Mouse (Mus musculus): ENCODE data around the gene Ankrd11.

DNA sequence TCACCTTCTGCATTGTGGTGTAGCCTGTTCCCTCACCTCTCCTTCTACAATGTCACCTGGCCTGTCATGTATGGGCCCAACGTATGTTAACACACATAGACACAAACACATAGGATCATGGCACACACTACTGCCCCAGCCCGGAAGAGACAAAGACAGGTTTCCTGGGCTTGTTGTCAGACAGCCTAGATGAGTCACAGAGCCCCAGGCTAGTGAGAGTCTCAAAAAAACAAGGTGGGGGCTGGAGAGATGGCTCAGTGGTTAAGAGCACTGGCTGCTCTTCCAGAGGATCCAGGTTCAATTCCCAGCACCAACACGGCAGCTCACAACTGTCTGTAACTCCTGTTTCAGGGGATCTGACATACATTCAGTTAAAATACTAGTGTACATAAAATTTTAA, 163.8 kb downstream of the Ankrd11 start:
- TF ChIP-seq CTCF (IDR thresholded peaks at IDR 0.05 in 2 of 3, conservative IDR thresholded peaks at IDR 0.05 in 1 of 3; ENCODE audit: control insufficient read depth in 1 of 3, insufficient read depth in 1 of 3, low read depth in 2 of 3, low read length in 3 of 3, poor library complexity in 1 of 3, severe bottlenecking in 1 of 3) = no peak
- TF ChIP-seq KAT2A (conservative IDR thresholded peaks at IDR 0.05; ENCODE audit: low read depth, low read length) = no peak
- no peak for TF ChIP-seq POLR2A (IDR thresholded peaks at IDR 0.05; ENCODE audit: control insufficient read depth in 1 of 2, insufficient read depth in 1 of 2, low read depth in 1 of 2, low read length in 2 of 2, poor library complexity in 1 of 2)
- TF ChIP-seq POLR2AphosphoS2 (IDR thresholded peaks at IDR 0.05; ENCODE audit: low read length) = no peak
- no peak for TF ChIP-seq ELF1 (IDR thresholded peaks at IDR 0.05; ENCODE audit: low read depth, low read length)
- TF ChIP-seq TCF12 (IDR thresholded peaks at IDR 0.05; ENCODE audit: low read depth, low read length) = no peak
- TF ChIP-seq RCOR1 (IDR thresholded peaks at IDR 0.05; ENCODE audit: low read depth, low read length) = no peak
- TF ChIP-seq ZKSCAN1 (IDR thresholded peaks at IDR 0.05; ENCODE audit: low read depth, low read length) = no peak
- TF ChIP-seq HCFC1 (IDR thresholded peaks at IDR 0.05; ENCODE audit: low read depth, low read length) = no peak
- no peak for TF ChIP-seq EP300 (IDR thresholded peaks at IDR 0.05; ENCODE audit: low read depth in 1 of 2, low read length in 2 of 2)
- TF ChIP-seq ZNF384 (IDR thresholded peaks at IDR 0.05; ENCODE audit: low read depth, low read length) = no peak
